Mouse (Mus musculus) mammary gland, adult 2 months (tissue): ENCODE measurements around the gene Ankrd13c. TPM values are rescaled to one million over a fixed set of nuclear protein-coding genes. Genes with fewer than 3 reads are reported as not detected.

ENCODE experiments used
- polyA plus RNA-seq: library from polyadenylated mRNA; depleted of rRNA; stranded (reverse); fragments of >200 nt; gene quantifications from 2 replicates; pipeline ENCODE4 v1.2.3, GENCODE M21; 2012; ENCODE audit warnings: low replicate concordance; rRNA removed

Ankrd13c gene
- 11.9 and 36.0 TPM in 2 replicates for polyA plus RNA-seq

DNA sequence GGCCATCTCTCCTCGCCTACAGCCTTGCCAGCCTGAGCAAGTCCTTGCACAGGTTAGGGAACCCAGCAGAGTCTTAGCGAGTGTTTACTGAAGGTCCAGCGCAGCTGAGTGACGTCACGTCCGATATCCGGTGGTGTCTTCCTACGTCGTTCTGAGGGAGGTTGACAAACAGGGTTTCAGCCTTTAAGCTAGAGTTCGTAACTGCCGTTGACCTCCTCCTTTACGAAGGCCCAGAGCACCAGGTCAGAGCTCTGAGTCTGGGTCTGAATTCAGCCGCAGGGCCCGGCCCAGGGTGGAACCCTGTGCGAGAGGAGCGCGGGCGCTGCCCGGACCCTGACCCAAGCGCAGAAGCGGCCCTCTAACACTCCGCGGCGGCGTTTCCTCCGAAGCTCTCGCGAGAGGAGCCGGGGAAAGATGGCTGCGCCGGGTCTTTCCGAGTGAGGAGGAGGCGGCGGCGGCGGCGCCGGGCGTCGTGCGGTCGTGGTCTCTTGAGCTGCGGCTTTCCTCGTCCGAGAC, at the start of gene Ankrd13c:
Gene Ankrd13c, plus strand, starts transcription at position 397 of the 516 bp plus-strand sequence.

GRCm38 (mm10) chr3:157924692-157925328, 22.2 kb upstream of the Ankrd13c start, which contains the start of gene Cth:
Gene Cth (minus strand): TSS chr3:157925077.

DNA sequence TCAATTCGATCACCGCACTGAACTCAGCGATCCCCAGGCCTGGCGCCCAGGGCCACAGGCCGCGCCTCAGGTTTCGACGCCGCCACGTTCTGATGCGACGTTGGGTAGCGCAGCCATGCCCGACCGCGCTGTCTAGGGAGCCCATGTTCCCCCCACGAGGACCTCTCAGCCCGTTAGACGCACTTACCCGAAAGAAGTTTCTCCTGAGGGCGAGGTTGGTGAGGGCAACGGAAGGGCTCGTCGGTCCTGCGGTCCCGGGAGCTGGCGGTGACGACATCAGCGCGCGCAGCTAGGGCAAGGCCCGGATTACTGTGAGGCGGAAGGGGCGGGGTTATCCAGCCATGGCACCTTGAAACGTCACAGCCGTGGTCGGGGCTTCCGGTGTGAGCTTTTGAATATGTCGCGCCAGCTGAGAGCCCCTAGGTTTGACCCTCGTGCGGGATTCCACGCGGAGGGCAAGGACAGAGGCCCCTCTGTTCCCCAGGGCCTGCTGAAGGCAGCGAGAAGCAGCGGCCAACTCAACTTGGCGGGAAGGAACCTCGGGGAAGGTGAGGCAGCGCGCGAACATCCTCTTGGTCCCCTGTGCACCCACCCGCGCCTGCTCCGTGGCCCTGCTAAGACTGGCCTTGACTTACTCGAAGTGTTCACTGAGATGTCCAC, 89.4 kb downstream of the Ankrd13c start, which contains the start of the genes Srsf11 and Lrrc40:
Gene Srsf11, minus strand, starts transcription at position 311 of the 660 bp plus-strand sequence.
Gene Lrrc40, plus strand, starts transcription at position 334 of the 660 bp plus-strand sequence.

Other genes starting within 250 kb of the Ankrd13c start
- 4.2 and 6.3 TPM in 2 replicates for gene Cth, start 22.2 kb upstream of the Ankrd13c start, polyA plus RNA-seq
- 261 and 410 TPM in 2 replicates for gene Srsf11, start 89.4 kb downstream of the Ankrd13c start, polyA plus RNA-seq
- 3.7 and 9.5 TPM in 2 replicates for gene Lrrc40, start 89.4 kb downstream of the Ankrd13c start, polyA plus RNA-seq